Mouse (Mus musculus): ENCODE results near the gene Fat1. TPM values are rescaled to one million over a fixed set of nuclear protein-coding genes. Genes with fewer than 3 reads are reported as not detected.

Fat1 gene
- total and polyA plus RNA-seq, 3 experiments, result 9.8 to 18.7 (median 16.6) TPM

- no peaks in the 10 kb centered on the region for H3K79me2 ChIP-seq (replicated peaks; ENCODE audit: control insufficient read depth, insufficient read depth, low read length)
- TF ChIP-seq CTCF (IDR thresholded peaks at IDR 0.05) (no peak), POLR2A (IDR thresholded peaks at IDR 0.05; ENCODE audit: insufficient read depth, low read depth, low read length) (no peak), EP300 (IDR thresholded peaks at IDR 0.05; ENCODE audit: insufficient read depth, low read depth, low read length) (no peak)
- no peak overlapping the region for H3K4me3 ChIP-seq
- no peak overlapping the region for H3K27ac ChIP-seq
- no peaks in the 10 kb centered on the region for H3K36me3 ChIP-seq (ENCODE audit: control insufficient read depth, insufficient read depth, low read length)
- H3K4me1 ChIP-seq (ENCODE audit: control insufficient read depth, insufficient read depth, low read length), result no peaks in the 10 kb centered on the region
- WGBS, result 80% methylated on average over 8 of the region's 8 CpGs
- no peak for DNase-seq
- no peak overlapping the region for H3K9ac ChIP-seq (ENCODE audit: low read depth, low read length)
- intact Hi-C loops (cut with DNase I), result no loop called here
- no peaks in the 10 kb centered on the region for H3K27me3 ChIP-seq (ENCODE audit: control insufficient read depth, insufficient read depth, low read length)
Measured at GRCm38 (mm10) chr8:44967521-44968039, 32.3 kb downstream of the Fat1 start.

- WGBS, result 52% methylated on average over 12 of the region's 12 CpGs
- Histone ChIP-seq H3K36me3 (ENCODE audit: control insufficient read depth, insufficient read depth, low read length) (no peaks in the 10 kb centered on the region), H3K4me1 (ENCODE audit: control insufficient read depth, insufficient read depth, low read length) (no peaks in the 10 kb centered on the region), H3K4me3 (no peak overlapping the region), H3K27ac (no peak overlapping the region), H3K9ac (ENCODE audit: low read depth, low read length) (no peak overlapping the region), H3K27me3 (ENCODE audit: control insufficient read depth, insufficient read depth, low read length) (no peaks in the 10 kb centered on the region), H3K79me2 (replicated peaks; ENCODE audit: control insufficient read depth, insufficient read depth, low read length) (no peaks in the 10 kb centered on the region)
- TF ChIP-seq EP300 (IDR thresholded peaks at IDR 0.05; ENCODE audit: insufficient read depth, low read depth, low read length) (0 out of 2 replicates have a peak, but pooled peaks have one; percentile 34), CTCF (IDR thresholded peaks at IDR 0.05) (no peak)
- intact Hi-C loops (cut with DNase I), result no loop called here
- peak in 1 of 2 experiments; percentile 31 for DNase-seq
Measured at GRCm38 (mm10) chr8:44970093-44970492, 34.8 kb downstream of the Fat1 start.

GRCm38 (mm10) chr8:44971346-44971745, 36.1 kb downstream of the Fat1 start:
- DNase-seq, result no peak
- H3K4me3 ChIP-seq, result no peak overlapping the region
- H3K9ac ChIP-seq (ENCODE audit: low read depth, low read length), result no peak overlapping the region
- no peak overlapping the region for H3K27ac ChIP-seq
- TF ChIP-seq EP300 (IDR thresholded peaks at IDR 0.05; ENCODE audit: insufficient read depth, low read depth, low read length), result no peak
- no peak for TF ChIP-seq POLR2A (IDR thresholded peaks at IDR 0.05; ENCODE audit: insufficient read depth, low read depth, low read length)
- TF ChIP-seq CTCF (IDR thresholded peaks at IDR 0.05), result no peak
- no peaks in the 10 kb centered on the region for H3K4me1 ChIP-seq (ENCODE audit: control insufficient read depth, insufficient read depth, low read length)
- intact Hi-C loops (cut with DNase I), result no loop called here
- no peaks in the 10 kb centered on the region for H3K79me2 ChIP-seq (replicated peaks; ENCODE audit: control insufficient read depth, insufficient read depth, low read length)
- no peaks in the 10 kb centered on the region for H3K36me3 ChIP-seq (ENCODE audit: control insufficient read depth, insufficient read depth, low read length)
- WGBS, result 62% methylated on average over 6 of the region's 6 CpGs
- H3K27me3 ChIP-seq (ENCODE audit: control insufficient read depth, insufficient read depth, low read length), result no peaks in the 10 kb centered on the region

- TF ChIP-seq CTCF (IDR thresholded peaks at IDR 0.05), result no peak
- TF ChIP-seq EP300 (IDR thresholded peaks at IDR 0.05; ENCODE audit: insufficient read depth, low read depth, low read length), result no peak
- TF ChIP-seq POLR2A (IDR thresholded peaks at IDR 0.05; ENCODE audit: insufficient read depth, low read depth, low read length), result no peak
- H3K4me1 ChIP-seq (ENCODE audit: control insufficient read depth, insufficient read depth, low read length), result no peaks in the 10 kb centered on the region
- intact Hi-C loops (cut with DNase I), result no loop called here
Measured at GRCm38 (mm10) chr8:44971964-44972363, 36.7 kb downstream of the Fat1 start.

GRCm38 (mm10) chr8:44975113-44975512, 39.9 kb downstream of the Fat1 start:
- no peaks in the 10 kb centered on the region for H3K79me2 ChIP-seq (replicated peaks; ENCODE audit: control insufficient read depth, insufficient read depth, low read length)
- H3K4me1 ChIP-seq (ENCODE audit: control insufficient read depth, insufficient read depth, low read length), result no peaks in the 10 kb centered on the region
- 38% methylated on average over 9 of the region's 9 CpGs for WGBS
- H3K9ac ChIP-seq (ENCODE audit: low read depth, low read length), result no peak overlapping the region
- H3K36me3 ChIP-seq (ENCODE audit: control insufficient read depth, insufficient read depth, low read length), result no peaks in the 10 kb centered on the region; the same call in 1 of the 2 replicates
- intact Hi-C loops (cut with DNase I), result no loop called here
- no peak overlapping the region for H3K27ac ChIP-seq
- H3K27me3 ChIP-seq (ENCODE audit: control insufficient read depth, insufficient read depth, low read length), result no peaks in the 10 kb centered on the region
- H3K4me3 ChIP-seq, result no peak overlapping the region
- TF ChIP-seq POLR2A (IDR thresholded peaks at IDR 0.05; ENCODE audit: insufficient read depth, low read depth, low read length), result no peak
- no peak for TF ChIP-seq EP300 (IDR thresholded peaks at IDR 0.05; ENCODE audit: insufficient read depth, low read depth, low read length)
- TF ChIP-seq CTCF (IDR thresholded peaks at IDR 0.05), result no peak
- DNase-seq, result no peak

More at GRCm38 (mm10) chr8:44971964-44972363, 36.7 kb downstream of the Fat1 start:
- Histone ChIP-seq H3K4me3 (no peak overlapping the region), H3K79me2 (replicated peaks; ENCODE audit: control insufficient read depth, insufficient read depth, low read length) (no peaks in the 10 kb centered on the region), H3K36me3 (ENCODE audit: control insufficient read depth, insufficient read depth, low read length) (no peaks in the 10 kb centered on the region), H3K27me3 (ENCODE audit: control insufficient read depth, insufficient read depth, low read length) (no peaks in the 10 kb centered on the region), H3K27ac (no peak overlapping the region), H3K9ac (ENCODE audit: low read depth, low read length) (no peak overlapping the region)
- WGBS, result 84% methylated on average over 5 of the region's 5 CpGs
- no peak for DNase-seq

GRCm38 (mm10) chr8:44975654-44976053, 40.4 kb downstream of the Fat1 start:
- intact Hi-C loops (cut with DNase I), result no loop called here
- 88% methylated on average over 4 of the region's 4 CpGs for WGBS
- Histone ChIP-seq H3K79me2 (replicated peaks; ENCODE audit: control insufficient read depth, insufficient read depth, low read length) (no peaks in the 10 kb centered on the region), H3K9ac (ENCODE audit: low read depth, low read length) (no peak overlapping the region), H3K36me3 (ENCODE audit: control insufficient read depth, insufficient read depth, low read length) (no peaks in the 10 kb centered on the region; the same call in 1 of the 2 replicates), H3K27ac (no peak overlapping the region), H3K4me1 (ENCODE audit: control insufficient read depth, insufficient read depth, low read length) (no peaks in the 10 kb centered on the region), H3K27me3 (ENCODE audit: control insufficient read depth, insufficient read depth, low read length) (no peaks in the 10 kb centered on the region), H3K4me3 (no peak overlapping the region)
- TF ChIP-seq POLR2A (IDR thresholded peaks at IDR 0.05; ENCODE audit: insufficient read depth, low read depth, low read length), result no peak
- no peak for DNase-seq
